Mouse (Mus musculus): ENCODE results near the gene Bicd2. TPM values are rescaled to one million over a fixed set of nuclear protein-coding genes. Genes with fewer than 3 reads are reported as not detected.

Gene Bicd2
- total RNA-seq, 1 experiment: 25.5 TPM

DNA sequence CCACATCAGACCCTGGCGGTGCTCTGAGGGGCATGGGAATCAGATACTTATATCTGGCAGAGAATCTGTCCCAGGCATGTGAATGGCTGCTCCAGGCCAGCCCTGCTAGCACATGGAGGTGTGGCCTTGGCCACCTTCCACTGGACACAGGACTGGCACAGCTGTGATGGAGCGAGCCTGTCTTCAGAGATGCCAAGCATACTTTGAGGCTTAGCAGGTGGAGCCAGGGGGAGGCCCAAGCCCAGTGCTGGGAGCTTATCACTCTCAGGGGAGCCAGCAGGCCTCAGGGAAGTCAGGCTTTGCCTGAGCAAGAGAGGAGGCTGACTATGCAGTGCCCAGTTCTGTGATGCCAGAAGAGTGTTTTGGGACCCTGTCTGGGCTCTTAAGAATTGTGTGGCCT is 4.1 kb downstream of the Bicd2 start:
- no peaks in the 10 kb centered on the region; the same call in 1 of the 2 replicates for H3K36me3 ChIP-seq (ENCODE audit: control insufficient read depth, insufficient read depth, low read length, poor library complexity, severe bottlenecking)
- H3K27ac ChIP-seq (ENCODE audit: insufficient read depth, low read depth, low read length, poor library complexity, severe bottlenecking): no peak overlapping the region
- peaks cover 0 to 4% of the 10 kb centered on the region in 2 experiments; a peak in 2 of 4 replicates for H3K4me1 ChIP-seq (ENCODE audit: control insufficient read depth in 2 of 2, insufficient read depth in 2 of 2, low read length in 2 of 2, poor library complexity in 1 of 2)
- no peak overlapping the region for H3K4me3 ChIP-seq (ENCODE audit: insufficient read depth in 1 of 2, low read depth in 1 of 2, low read length in 2 of 2, poor library complexity in 1 of 2, severe bottlenecking in 1 of 2)
- TF ChIP-seq MAFK (IDR thresholded peaks at IDR 0.05; ENCODE audit: insufficient read depth, low read depth, low read length): no peak
- no peak for TF ChIP-seq ZNF384 (IDR thresholded peaks at IDR 0.05; ENCODE audit: low read depth, low read length)
- no peak for TF ChIP-seq CHD2 (IDR thresholded peaks at IDR 0.05; ENCODE audit: low read depth, low read length)
- TF ChIP-seq ZC3H11A (IDR thresholded peaks at IDR 0.05; ENCODE audit: borderline replicate concordance, low read depth, low read length): no peak
- TF ChIP-seq HCFC1 (IDR thresholded peaks at IDR 0.05; ENCODE audit: borderline replicate concordance, insufficient read depth, low read length): no peak
- DNase-seq (ENCODE audit: low read depth, low spot score): no peak
- no peaks in the 10 kb centered on the region for H3K9me3 ChIP-seq (ENCODE audit: control insufficient read depth, insufficient read depth, low read depth, low read length)
- in situ Hi-C loops (cut with MboI; ENCODE audit: low sequenced_read_pairs in 2 of 2, unreplicated experiment in 2 of 2): no loop called here
- no peak overlapping the region for H3K9ac ChIP-seq (ENCODE audit: insufficient read depth, low read depth, low read length, poor library complexity, severe bottlenecking)

DNA sequence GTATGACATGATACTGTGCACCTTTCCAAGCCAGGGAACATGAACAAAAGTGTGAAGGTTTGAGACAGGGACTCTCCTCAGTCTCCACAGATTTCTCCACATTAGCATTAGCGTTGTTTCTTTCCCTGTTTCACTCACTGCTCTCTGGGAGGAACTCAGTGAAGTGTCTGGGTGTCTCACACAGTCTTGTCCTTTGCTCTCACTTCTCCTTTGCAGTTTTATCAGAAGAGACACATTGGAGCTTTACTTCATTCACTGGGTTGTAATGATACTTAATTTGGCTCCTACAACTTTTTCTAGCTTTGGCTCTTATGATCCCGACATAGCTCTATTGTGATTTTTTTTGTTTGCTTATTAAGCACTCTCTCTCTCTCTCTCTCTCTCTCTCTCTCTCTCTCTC is 7.1 kb downstream of the Bicd2 start:
- Histone ChIP-seq H3K27ac (ENCODE audit: insufficient read depth, low read depth, low read length, poor library complexity, severe bottlenecking) (no peak overlapping the region), H3K4me3 (ENCODE audit: insufficient read depth in 1 of 2, low read depth in 1 of 2, low read length in 2 of 2, poor library complexity in 1 of 2, severe bottlenecking in 1 of 2) (no peak overlapping the region), H3K9ac (ENCODE audit: insufficient read depth, low read depth, low read length, poor library complexity, severe bottlenecking) (no peak overlapping the region), H3K36me3 (ENCODE audit: control insufficient read depth, insufficient read depth, low read length, poor library complexity, severe bottlenecking) (no peaks in the 10 kb centered on the region; the same call in 1 of the 2 replicates), H3K4me1 (ENCODE audit: control insufficient read depth in 2 of 2, insufficient read depth in 2 of 2, low read length in 2 of 2, poor library complexity in 1 of 2) (no peaks in the 10 kb centered on the region), H3K9me3 (ENCODE audit: control insufficient read depth, insufficient read depth, low read depth, low read length) (no peaks in the 10 kb centered on the region)
- no peak for DNase-seq (ENCODE audit: low read depth, low spot score)
- no peak for TF ChIP-seq ZC3H11A (IDR thresholded peaks at IDR 0.05; ENCODE audit: borderline replicate concordance, low read depth, low read length)
- no peak for TF ChIP-seq ZNF384 (IDR thresholded peaks at IDR 0.05; ENCODE audit: low read depth, low read length)
- no peak for TF ChIP-seq CHD2 (IDR thresholded peaks at IDR 0.05; ENCODE audit: low read depth, low read length)
- TF ChIP-seq MAFK (IDR thresholded peaks at IDR 0.05; ENCODE audit: insufficient read depth, low read depth, low read length): no peak
- TF ChIP-seq HCFC1 (IDR thresholded peaks at IDR 0.05; ENCODE audit: borderline replicate concordance, insufficient read depth, low read length): no peak
- in situ Hi-C loops (cut with MboI; ENCODE audit: low sequenced_read_pairs in 2 of 2, unreplicated experiment in 2 of 2): no loop called here

DNA sequence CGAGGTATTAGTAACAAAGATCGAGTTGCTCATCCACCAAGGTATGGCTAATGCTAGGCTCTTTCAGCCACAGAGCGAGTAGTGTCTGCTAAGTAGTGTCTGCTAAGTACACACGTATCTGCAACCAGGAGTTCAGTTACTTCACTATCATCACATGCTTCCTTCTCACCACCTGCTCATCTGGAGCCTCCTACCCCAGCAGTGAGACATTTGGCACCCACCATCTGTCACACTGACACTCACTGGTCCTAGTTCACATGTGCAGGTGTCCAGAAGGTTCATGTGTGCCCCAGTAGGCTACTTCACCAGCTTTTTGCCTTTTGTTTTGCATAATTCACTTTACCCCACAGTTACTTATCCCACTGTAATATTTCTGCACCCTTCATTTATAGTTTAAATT is 8.0 kb downstream of the Bicd2 start:
- no peaks in the 10 kb centered on the region for H3K4me1 ChIP-seq (ENCODE audit: control insufficient read depth in 2 of 2, insufficient read depth in 2 of 2, low read length in 2 of 2, poor library complexity in 1 of 2)
- in situ Hi-C loops (cut with MboI; ENCODE audit: low sequenced_read_pairs in 2 of 2, unreplicated experiment in 2 of 2): no loop called here

DNA sequence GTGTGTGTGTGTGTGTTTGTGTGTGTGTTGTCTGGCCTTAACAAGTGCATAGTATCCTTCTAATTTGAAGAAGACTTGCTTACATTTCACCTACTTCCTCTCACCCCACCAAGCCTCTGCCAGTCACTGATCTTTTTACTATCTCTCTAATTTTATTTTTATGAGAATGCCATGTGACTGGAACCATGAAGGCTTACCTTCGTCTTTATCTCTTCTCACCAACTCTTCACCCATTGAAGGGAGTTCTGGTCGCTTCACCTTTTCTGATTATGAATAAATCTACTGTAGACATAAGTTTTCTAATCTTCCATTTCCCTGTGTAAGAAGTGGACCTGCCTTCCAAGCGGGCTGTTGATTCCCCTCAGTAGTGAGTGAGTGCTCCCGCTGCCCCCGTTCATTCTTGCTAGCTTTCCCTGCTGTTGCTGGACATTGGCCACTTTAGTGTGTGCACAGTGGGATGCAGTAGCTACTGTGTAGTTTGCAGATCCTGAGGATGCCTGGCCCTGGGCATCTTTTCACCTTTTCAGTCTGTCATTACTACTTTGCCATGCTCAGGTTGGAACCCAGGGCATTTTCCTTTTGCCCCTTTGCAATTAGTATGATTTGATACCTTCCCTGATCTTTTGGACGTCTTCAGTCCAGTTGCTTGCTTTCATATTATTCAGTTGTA is 8.6 kb downstream of the Bicd2 start:
- Histone ChIP-seq H3K4me3 (ENCODE audit: insufficient read depth in 1 of 2, low read depth in 1 of 2, low read length in 2 of 2, poor library complexity in 1 of 2, severe bottlenecking in 1 of 2) (no peak overlapping the region), H3K9ac (ENCODE audit: insufficient read depth, low read depth, low read length, poor library complexity, severe bottlenecking) (no peak overlapping the region), H3K4me1 (ENCODE audit: control insufficient read depth in 2 of 2, insufficient read depth in 2 of 2, low read length in 2 of 2, poor library complexity in 1 of 2) (no peaks in the 10 kb centered on the region), H3K36me3 (ENCODE audit: control insufficient read depth, insufficient read depth, low read length, poor library complexity, severe bottlenecking) (no peaks in the 10 kb centered on the region), H3K9me3 (ENCODE audit: control insufficient read depth, insufficient read depth, low read depth, low read length) (no peaks in the 10 kb centered on the region), H3K27ac (ENCODE audit: insufficient read depth, low read depth, low read length, poor library complexity, severe bottlenecking) (no peak overlapping the region)
- in situ Hi-C loops (cut with MboI; ENCODE audit: low sequenced_read_pairs in 2 of 2, unreplicated experiment in 2 of 2): no loop called here
- DNase-seq (ENCODE audit: low read depth, low spot score): no peak
- TF ChIP-seq ZC3H11A (IDR thresholded peaks at IDR 0.05; ENCODE audit: borderline replicate concordance, low read depth, low read length): no peak
- no peak for TF ChIP-seq CHD2 (IDR thresholded peaks at IDR 0.05; ENCODE audit: low read depth, low read length)
- TF ChIP-seq ZNF384 (IDR thresholded peaks at IDR 0.05; ENCODE audit: low read depth, low read length): no peak
- no peak for TF ChIP-seq MAFK (IDR thresholded peaks at IDR 0.05; ENCODE audit: insufficient read depth, low read depth, low read length)
- TF ChIP-seq HCFC1 (IDR thresholded peaks at IDR 0.05; ENCODE audit: borderline replicate concordance, insufficient read depth, low read length): no peak

More for the DNA sequence above, 8.0 kb downstream of the Bicd2 start:
- H3K36me3 ChIP-seq (ENCODE audit: control insufficient read depth, insufficient read depth, low read length, poor library complexity, severe bottlenecking): no peaks in the 10 kb centered on the region; the same call in 1 of the 2 replicates
- no peak overlapping the region for H3K27ac ChIP-seq (ENCODE audit: insufficient read depth, low read depth, low read length, poor library complexity, severe bottlenecking)
- no peaks in the 10 kb centered on the region for H3K9me3 ChIP-seq (ENCODE audit: control insufficient read depth, insufficient read depth, low read depth, low read length)
- H3K9ac ChIP-seq (ENCODE audit: insufficient read depth, low read depth, low read length, poor library complexity, severe bottlenecking): no peak overlapping the region
- TF ChIP-seq MAFK (IDR thresholded peaks at IDR 0.05; ENCODE audit: insufficient read depth, low read depth, low read length): no peak
- TF ChIP-seq CHD2 (IDR thresholded peaks at IDR 0.05; ENCODE audit: low read depth, low read length): no peak
- TF ChIP-seq HCFC1 (IDR thresholded peaks at IDR 0.05; ENCODE audit: borderline replicate concordance, insufficient read depth, low read length): no peak
- TF ChIP-seq ZC3H11A (IDR thresholded peaks at IDR 0.05; ENCODE audit: borderline replicate concordance, low read depth, low read length): no peak
- TF ChIP-seq ZNF384 (IDR thresholded peaks at IDR 0.05; ENCODE audit: low read depth, low read length): no peak
- no peak for DNase-seq (ENCODE audit: low read depth, low spot score)
- H3K4me3 ChIP-seq (ENCODE audit: insufficient read depth in 1 of 2, low read depth in 1 of 2, low read length in 2 of 2, poor library complexity in 1 of 2, severe bottlenecking in 1 of 2): no peak overlapping the region
